Comparison of ENCODE assay signal across 9 mouse cellular contexts in the genomic region with DNA sequence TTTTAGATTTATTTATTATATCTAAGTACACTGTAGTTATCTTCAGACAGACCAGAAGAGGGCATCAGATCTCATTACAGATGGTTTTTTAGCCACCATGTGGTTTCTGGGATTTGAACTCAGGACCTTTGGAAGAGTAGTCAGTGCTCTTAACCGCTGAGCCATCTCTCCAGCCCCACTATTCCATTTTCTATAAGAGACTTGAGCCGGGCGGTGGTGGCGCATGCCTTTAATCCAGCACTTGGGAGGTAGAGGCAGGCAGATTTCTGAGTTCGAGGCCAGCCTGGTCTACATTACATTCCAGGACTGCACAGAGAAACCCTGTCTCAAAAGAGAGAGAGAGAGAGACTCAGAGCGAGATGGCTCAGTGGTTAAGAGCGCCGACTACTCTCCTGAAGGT. TPM values are rescaled to one million over a fixed set of nuclear protein-coding genes. Genes with fewer than 3 reads are reported as not detected.
DNase-seq lines count a peak whose midpoint lies in the region; ATAC-seq and TF ChIP-seq lines count a peak whose summit lies in the region.
"Not testable (repeated sequence)": the region's sequence is repeated elsewhere in the genome, so short reads cannot be mapped to it uniquely, and the experiment has no call there.
"Had no signal": no experiment of that assay in that cellular context is flagged by ENCODE, and none has a peak within 500 bp of the region (broad histone marks: within the 10 kb centered on the region; RNA-seq: fewer than 3 reads in every experiment).

No protein-coding gene starts in this region.

- H3K36me3 ChIP-seq in MEL (ENCODE audit: control insufficient read depth in 1 of 2, insufficient read depth in 2 of 2, low read length in 2 of 2), result peaks cover 0 to 36% of the 10 kb centered on the region in 2 experiments; a peak in 2 of 4 replicates
- H3K36me3 ChIP-seq in heart, adult 2 months (ENCODE audit: control insufficient read depth, insufficient read depth, low read length); liver, embryonic 14.5 days (replicated peaks; ENCODE audit: control insufficient read depth, insufficient read depth, low read depth); stomach, postnatal 0 days (ENCODE audit: control insufficient read depth, insufficient read depth, low read length): not testable (repeated sequence)

- intact Hi-C loops in gastrocnemius, adult 2 months (cut with DNase I); heart, adult 2 months (cut with DNase I): not testable (repeated sequence)

- not testable (repeated sequence) for TF ChIP-seq CTCF in MEL (IDR thresholded peaks at IDR 0.05 in 2 of 3, conservative IDR thresholded peaks at IDR 0.05 in 1 of 3; ENCODE audit: control insufficient read depth in 1 of 3, insufficient read depth in 1 of 3, low read depth in 2 of 3, low read length in 3 of 3, poor library complexity in 1 of 3, severe bottlenecking in 1 of 3)
- peak; percentile 20; the same call in 1 of the 2 replicates for TF ChIP-seq CTCF in gastrocnemius, adult 2 months (IDR thresholded peaks at IDR 0.05)
- peak; percentile 40 for TF ChIP-seq CTCF in heart, adult 2 months (IDR thresholded peaks at IDR 0.05)
- 0 out of 2 replicates have a peak, but pooled peaks have one; percentile 7 for TF ChIP-seq CTCF in liver, embryonic 14.5 days (IDR thresholded peaks at IDR 0.05; ENCODE audit: low read depth)
- peak; percentile 34 for TF ChIP-seq CTCF in stomach, postnatal 0 days (IDR thresholded peaks at IDR 0.05; ENCODE audit: low read depth)

- not testable (repeated sequence) for ATAC-seq in liver, embryonic 14.5 days (ENCODE audit: insufficient read depth); stomach, postnatal 0 days (ENCODE audit: low FRiP score, low TSS enrichment)

- 88% methylated on average over 8 of the region's 8 CpGs for WGBS in heart, adult 2 months
- WGBS in liver, embryonic 14.5 days (ENCODE audit: insufficient replicate concordance), result 85% methylated on average over 8 of the region's 8 CpGs
- 91% methylated on average over 8 of the region's 8 CpGs for WGBS in stomach, postnatal 0 days

- DNase-seq in MEL (ENCODE audit: low read depth, low spot score), result peak; percentile 59
- not testable (repeated sequence) for DNase-seq in gastrocnemius, adult 2 months; heart, adult 2 months; liver, embryonic 14.5 days (ENCODE audit: low read depth in 3 of 3, low spot score in 3 of 3); stomach, postnatal 0 days (ENCODE audit: low spot score)

- H3K79me2 ChIP-seq in MEL (ENCODE audit: control insufficient read depth, insufficient read depth, low read length, poor library complexity); heart, adult 2 months (replicated peaks; ENCODE audit: control insufficient read depth, insufficient read depth, low read length): not testable (repeated sequence)

- not testable (repeated sequence) for H3K4me2 ChIP-seq in liver, embryonic 14.5 days (ENCODE audit: low read depth); stomach, postnatal 0 days (replicated peaks; ENCODE audit: low read depth)

- not testable (repeated sequence) for H3K4me3 ChIP-seq in MEL (ENCODE audit: control insufficient read depth in 1 of 2, insufficient read depth in 1 of 2, low read depth in 2 of 2, low read length in 2 of 2); gastrocnemius, adult 2 months; heart, adult 2 months; liver, embryonic 14.5 days (ENCODE audit: insufficient read depth in 1 of 2, low read depth in 2 of 2, low read length in 2 of 2); stomach, postnatal 0 days (ENCODE audit: low read depth, low read length)

- not testable (repeated sequence) for H3K9me3 ChIP-seq in MEL (replicated peaks; ENCODE audit: insufficient read depth, low read length); liver, embryonic 14.5 days (ENCODE audit: control insufficient read depth, low read length); stomach, postnatal 0 days (ENCODE audit: control insufficient read depth, low read length)

- not testable (repeated sequence) for TF ChIP-seq EP300 in MEL (IDR thresholded peaks at IDR 0.05; ENCODE audit: low read depth in 1 of 2, low read length in 2 of 2); heart, adult 2 months (IDR thresholded peaks at IDR 0.05; ENCODE audit: insufficient read depth, low read depth, low read length); liver, embryonic 14.5 days (IDR thresholded peaks at IDR 0.05; ENCODE audit: low read depth); stomach, postnatal 0 days (optimal IDR thresholded peaks at IDR 0.05)

- H3K27me3 ChIP-seq in MEL (ENCODE audit: control insufficient read depth in 1 of 2, insufficient read depth in 2 of 2, low read length in 2 of 2); heart, adult 2 months (ENCODE audit: control insufficient read depth, insufficient read depth, low read length); liver, embryonic 14.5 days (ENCODE audit: control insufficient read depth, insufficient read depth, low read length); stomach, postnatal 0 days (ENCODE audit: control insufficient read depth, insufficient read depth, low read length): not testable (repeated sequence)

- not testable (repeated sequence) for TF ChIP-seq RAD21 in MEL (IDR thresholded peaks at IDR 0.05; ENCODE audit: low read depth, low read length)

- TF ChIP-seq POLR2A in MEL (IDR thresholded peaks at IDR 0.05; ENCODE audit: control insufficient read depth in 1 of 2, insufficient read depth in 1 of 2, low read depth in 1 of 2, low read length in 2 of 2, poor library complexity in 1 of 2); heart, adult 2 months (IDR thresholded peaks at IDR 0.05; ENCODE audit: insufficient read depth, low read depth, low read length): not testable (repeated sequence)

- H3K4me1 ChIP-seq in MEL (ENCODE audit: control insufficient read depth in 1 of 2, insufficient read depth in 2 of 2, low read length in 2 of 2), result peaks cover 17 to 24% of the 10 kb centered on the region in 2 experiments
- not testable (repeated sequence) for H3K4me1 ChIP-seq in heart, adult 2 months (ENCODE audit: control insufficient read depth, insufficient read depth, low read length); stomach, postnatal 0 days (replicated peaks; ENCODE audit: control insufficient read depth, insufficient read depth)
- peaks cover 11 to 14% of the 10 kb centered on the region in 2 experiments for H3K4me1 ChIP-seq in liver, embryonic 14.5 days (replicated peaks; ENCODE audit: control insufficient read depth in 2 of 2, insufficient read depth in 2 of 2, low read length in 1 of 2)

- not testable (repeated sequence) for H3K9ac ChIP-seq in MEL (ENCODE audit: control insufficient read depth, low read depth, low read length, poor library complexity, severe bottlenecking); heart, adult 2 months (ENCODE audit: low read depth, low read length); liver, embryonic 14.5 days (replicated peaks); stomach, postnatal 0 days (ENCODE audit: low read length)

- not testable (repeated sequence) for H3K27ac ChIP-seq in MEL (ENCODE audit: control insufficient read depth, low read depth, low read length); gastrocnemius, adult 2 months; heart, adult 2 months; liver, embryonic 14.5 days; stomach, postnatal 0 days (replicated peaks)

TF ChIP-seq in MEL, 35 proteins besides CTCF, POLR2A, EP300 and RAD21:
- peak; percentile 94 for TF ChIP-seq TBP (IDR thresholded peaks at IDR 0.05; ENCODE audit: low read depth, low read length)

RNA-seq across cellular contexts. Expression of a gene that starts 26.9 kb away (rescaled TPM):
- 0.23 and 0.42 TPM in 2 replicates for total RNA-seq in MEL (2012; rRNA removed)
- under 1 TPM in 1 of 2 experiments, not detected in 1; 0.42 TPM for polyA plus RNA-seq in MEL (2012; ENCODE audit: insufficient read depth in 1 of 2, insufficient read length in 2 of 2, low read depth in 1 of 2, low replicate concordance in 2 of 2, missing spikeins in 1 of 2)
- total RNA-seq in gastrocnemius, adult 2 months (2021), result not detected
- total RNA-seq in heart, adult 2 months (2021), result under 1 TPM in 1 of 2 experiments, not detected in 1; 0.23 TPM
- 0.08 and 0.35 TPM in 2 replicates for polyA plus RNA-seq in heart, adult 2 months (2012; rRNA removed)
- polyA plus RNA-seq in liver, embryonic 14.5 days (2012; rRNA removed), result 0.01 and 0.06 TPM in 2 replicates
- polyA plus RNA-seq in liver, embryonic 14.5 days (2014; fragmentation: Nextera tagmentation; extraction: Ambion mirVana), result not detected in 2 replicates
- polyA plus RNA-seq in stomach, postnatal 0 days (2015; fragmentation: Nextera tagmentation; extraction: Ambion mirVana), result 0.98 and 1.6 TPM in 2 replicates
- polyA plus RNA-seq: C2C12; embryonic facial prominence, embryonic 10.5 days; forebrain, embryonic 15.5 days; G1E had no signal

RNA-seq across cellular contexts. Expression of a gene that starts 27.1 kb away (rescaled TPM):
- 1.5 and 2.5 TPM in 2 replicates for total RNA-seq in MEL (2012; rRNA removed)
- polyA plus RNA-seq in MEL (2012; ENCODE audit: insufficient read depth in 1 of 2, insufficient read length in 2 of 2, low read depth in 1 of 2, low replicate concordance in 2 of 2, missing spikeins in 1 of 2), result 1 to 10 TPM in 1 of 2 experiments, not detected in 1; 1.9 TPM
- total RNA-seq in gastrocnemius, adult 2 months (2021), result under 1 TPM; 0.26 to 0.45 TPM
- 1 to 10 TPM in 1 of 2 experiments, under 1 TPM in 1; 0.89 to 1.7 TPM for total RNA-seq in heart, adult 2 months (2021)
- 0.35 and 0.97 TPM in 2 replicates for polyA plus RNA-seq in heart, adult 2 months (2012; rRNA removed)
- polyA plus RNA-seq in liver, embryonic 14.5 days (2012; rRNA removed), result 2.0 and 4.0 TPM in 2 replicates
- 4.3 and 4.4 TPM in 2 replicates for polyA plus RNA-seq in liver, embryonic 14.5 days (2014; fragmentation: Nextera tagmentation; extraction: Ambion mirVana)
- 1.7 and 1.8 TPM in 2 replicates for polyA plus RNA-seq in stomach, postnatal 0 days (2015; fragmentation: Nextera tagmentation; extraction: Ambion mirVana)
